Mouse (Mus musculus): Measurements from ENCODE around the gene Hoxd11. TPM values are rescaled to one million over a fixed set of nuclear protein-coding genes. Genes with fewer than 3 reads are reported as not detected.

The Hoxd11 gene
- polyA plus RNA-seq, 1 experiment from 2014 or later = 3.6 TPM

GRCm38 (mm10) chr2:74669230-74669578 lies 10.2 kb upstream of the Hoxd11 start:
- H3K4me2 ChIP-seq (ENCODE audit: low read length) = no peak overlapping the region
- H3K9me3 ChIP-seq (ENCODE audit: control insufficient read depth, low read length) = no peaks in the 10 kb centered on the region
- no peak overlapping the region for H3K9ac ChIP-seq (ENCODE audit: low read length)
- H3K4me1 ChIP-seq (replicated peaks; ENCODE audit: control insufficient read depth, insufficient read depth, low read length) = peaks cover 6% of the 10 kb centered on the region; the same call in 1 of the 2 replicates
- peaks cover 100% of the 10 kb centered on the region for H3K27me3 ChIP-seq (replicated peaks; ENCODE audit: control insufficient read depth, insufficient read depth, low read length)
- DNase-seq (ENCODE audit: low spot score) = peak; percentile 49
- WGBS = 0% methylated on average over 3 of the region's 3 CpGs
- H3K4me3 ChIP-seq (ENCODE audit: low read depth, low read length) = peak overlapping the region; percentile 37; the same call in 1 of the 2 replicates
- ATAC-seq (replicated peaks; ENCODE audit: low FRiP score, low TSS enrichment, low read depth) = no peak
- H3K27ac ChIP-seq (ENCODE audit: low read depth) = no peak overlapping the region
- no peaks in the 10 kb centered on the region for H3K36me3 ChIP-seq (ENCODE audit: control insufficient read depth, insufficient read depth, low read length)

- ATAC-seq (replicated peaks; ENCODE audit: low FRiP score, low TSS enrichment, low read depth) (no peak), DNase-seq (ENCODE audit: low spot score) (peak; percentile 77)
- no peak overlapping the region for H3K9ac ChIP-seq (ENCODE audit: low read length)
- no peaks in the 10 kb centered on the region for H3K9me3 ChIP-seq (ENCODE audit: control insufficient read depth, low read length)
- H3K4me1 ChIP-seq (replicated peaks; ENCODE audit: control insufficient read depth, insufficient read depth, low read length) = peaks cover 6% of the 10 kb centered on the region; the same call in 1 of the 2 replicates
- H3K4me2 ChIP-seq (ENCODE audit: low read length) = 0 out of 2 replicates have a peak overlapping the region, but pooled peaks have one; percentile 6
- H3K4me3 ChIP-seq (ENCODE audit: low read depth, low read length) = no peak overlapping the region
- no peak overlapping the region for H3K27ac ChIP-seq (ENCODE audit: low read depth)
- peaks cover 100% of the 10 kb centered on the region for H3K27me3 ChIP-seq (replicated peaks; ENCODE audit: control insufficient read depth, insufficient read depth, low read length)
- WGBS = 3% methylated on average over 14 of the region's 14 CpGs
- no peaks in the 10 kb centered on the region for H3K36me3 ChIP-seq (ENCODE audit: control insufficient read depth, insufficient read depth, low read length)
Measured at GRCm38 (mm10) chr2:74669650-74670235, 9.6 kb upstream of the Hoxd11 start.

GRCm38 (mm10) chr2:74670632-74671188 lies 8.6 kb upstream of the Hoxd11 start:
- WGBS = 5% methylated on average over 3 of the region's 3 CpGs
- ATAC-seq (replicated peaks; ENCODE audit: low FRiP score, low TSS enrichment, low read depth) = no peak
- H3K9me3 ChIP-seq (ENCODE audit: control insufficient read depth, low read length) = no peaks in the 10 kb centered on the region
- no peaks in the 10 kb centered on the region for H3K36me3 ChIP-seq (ENCODE audit: control insufficient read depth, insufficient read depth, low read length)
- no peak overlapping the region for H3K9ac ChIP-seq (ENCODE audit: low read length)
- H3K4me3 ChIP-seq (ENCODE audit: low read depth, low read length) = no peak overlapping the region
- DNase-seq (ENCODE audit: low spot score) = peak; percentile 54
- peaks cover 6% of the 10 kb centered on the region; the same call in 1 of the 2 replicates for H3K4me1 ChIP-seq (replicated peaks; ENCODE audit: control insufficient read depth, insufficient read depth, low read length)
- H3K27me3 ChIP-seq (replicated peaks; ENCODE audit: control insufficient read depth, insufficient read depth, low read length) = peaks cover 100% of the 10 kb centered on the region
- no peak overlapping the region for H3K27ac ChIP-seq (ENCODE audit: low read depth)
- H3K4me2 ChIP-seq (ENCODE audit: low read length) = no peak overlapping the region

GRCm38 (mm10) chr2:74671847-74672246 lies 7.5 kb upstream of the Hoxd11 start:
- WGBS = 15% methylated on average over 5 of the region's 5 CpGs
- DNase-seq (ENCODE audit: low spot score) (peak; percentile 68), ATAC-seq (replicated peaks; ENCODE audit: low FRiP score, low TSS enrichment, low read depth) (no peak)
- H3K4me1 ChIP-seq (replicated peaks; ENCODE audit: control insufficient read depth, insufficient read depth, low read length) = peaks cover 6% of the 10 kb centered on the region; the same call in 1 of the 2 replicates
- peaks cover 100% of the 10 kb centered on the region for H3K27me3 ChIP-seq (replicated peaks; ENCODE audit: control insufficient read depth, insufficient read depth, low read length)
- no peak overlapping the region for H3K9ac ChIP-seq (ENCODE audit: low read length)
- H3K4me3 ChIP-seq (ENCODE audit: low read depth, low read length) = no peak overlapping the region
- no peaks in the 10 kb centered on the region for H3K36me3 ChIP-seq (ENCODE audit: control insufficient read depth, insufficient read depth, low read length)
- H3K4me2 ChIP-seq (ENCODE audit: low read length) = no peak overlapping the region
- no peaks in the 10 kb centered on the region for H3K9me3 ChIP-seq (ENCODE audit: control insufficient read depth, low read length)
- no peak overlapping the region for H3K27ac ChIP-seq (ENCODE audit: low read depth)

GRCm38 (mm10) chr2:74672481-74673362 lies 6.6 kb upstream of the Hoxd11 start:
- peak; percentile 79 for DNase-seq (ENCODE audit: low spot score)

GRCm38 (mm10) chr2:74673835-74674425 lies 5.4 kb upstream of the Hoxd11 start:
- Histone ChIP-seq H3K9ac (ENCODE audit: low read length) (no peak overlapping the region), H3K9me3 (ENCODE audit: control insufficient read depth, low read length) (no peaks in the 10 kb centered on the region), H3K27me3 (replicated peaks; ENCODE audit: control insufficient read depth, insufficient read depth, low read length) (peaks cover 100% of the 10 kb centered on the region), H3K4me3 (ENCODE audit: low read depth, low read length) (no peak overlapping the region), H3K4me2 (ENCODE audit: low read length) (no peak overlapping the region), H3K27ac (ENCODE audit: low read depth) (no peak overlapping the region), H3K36me3 (ENCODE audit: control insufficient read depth, insufficient read depth, low read length) (no peaks in the 10 kb centered on the region), H3K4me1 (replicated peaks; ENCODE audit: control insufficient read depth, insufficient read depth, low read length) (no peaks in the 10 kb centered on the region)
- ATAC-seq (replicated peaks; ENCODE audit: low FRiP score, low TSS enrichment, low read depth) (no peak), DNase-seq (ENCODE audit: low spot score) (peak; percentile 62)
- 5% methylated on average over 24 of the region's 24 CpGs for WGBS

More at GRCm38 (mm10) chr2:74672481-74673362, 6.6 kb upstream of the Hoxd11 start:
- Histone ChIP-seq H3K36me3 (ENCODE audit: control insufficient read depth, insufficient read depth, low read length) (no peaks in the 10 kb centered on the region), H3K27ac (ENCODE audit: low read depth) (no peak overlapping the region), H3K4me2 (ENCODE audit: low read length) (peak overlapping the region; percentile 47), H3K4me1 (replicated peaks; ENCODE audit: control insufficient read depth, insufficient read depth, low read length) (peaks cover 5% of the 10 kb centered on the region; the same call in 1 of the 2 replicates), H3K9ac (ENCODE audit: low read length) (no peak overlapping the region), H3K27me3 (replicated peaks; ENCODE audit: control insufficient read depth, insufficient read depth, low read length) (peaks cover 100% of the 10 kb centered on the region), H3K4me3 (ENCODE audit: low read depth, low read length) (peak overlapping the region; percentile 28), H3K9me3 (ENCODE audit: control insufficient read depth, low read length) (no peaks in the 10 kb centered on the region)
- ATAC-seq (replicated peaks; ENCODE audit: low FRiP score, low TSS enrichment, low read depth) = no peak; the same call in 1 of the 2 replicates
- 3% methylated on average over 40 of the region's 40 CpGs for WGBS

GRCm38 (mm10) chr2:74674881-74675665 lies 4.3 kb upstream of the Hoxd11 start, which contains the start of gene Hoxd12:
Gene Hoxd12, plus strand, starts transcription at chr2:74675013.
- no peak within 1 kb of the TSS for H3K9ac ChIP-seq (ENCODE audit: low read length)
- 2% methylated on average over 47 of the region's 47 CpGs for WGBS
- ATAC-seq (replicated peaks; ENCODE audit: low FRiP score, low TSS enrichment, low read depth) = no peak
- no peaks in the 10 kb centered on the region for H3K36me3 ChIP-seq (ENCODE audit: control insufficient read depth, insufficient read depth, low read length)
- DNase-seq (ENCODE audit: low spot score) = peak; percentile 68
- peaks cover 100% of the 10 kb centered on the region for H3K27me3 ChIP-seq (replicated peaks; ENCODE audit: control insufficient read depth, insufficient read depth, low read length)
- no peak within 1 kb of the TSS for H3K27ac ChIP-seq (ENCODE audit: low read depth)
- H3K4me2 ChIP-seq (ENCODE audit: low read length) = peak within 1 kb of the TSS; percentile 18; the same call in 1 of the 2 replicates
- H3K4me1 ChIP-seq (replicated peaks; ENCODE audit: control insufficient read depth, insufficient read depth, low read length) = no peaks in the 10 kb centered on the region
- no peaks in the 10 kb centered on the region for H3K9me3 ChIP-seq (ENCODE audit: control insufficient read depth, low read length)
- no peak within 1 kb of the TSS; the same call in 1 of the 2 replicates for H3K4me3 ChIP-seq (ENCODE audit: low read depth, low read length)
